In genomic region chr1:38799304-38799703, GRCm38 (mm10) we compare ENCODE assay signal across 8 mouse cellular contexts. TPM values are rescaled to one million over a fixed set of nuclear protein-coding genes. Genes with fewer than 3 reads are reported as not detected.
DNase-seq lines count a peak whose midpoint lies in the region; TF ChIP-seq lines count a peak whose summit lies in the region.

No protein-coding gene starts in this region.

- 27% methylated on average over 3 of the region's 3 CpGs for WGBS in lung, adult 2 months
- WGBS in embryonic facial prominence, embryonic 10.5 days, result 46% methylated on average over 3 of the region's 3 CpGs

- no peaks in the 10 kb centered on the region for H3K4me1 ChIP-seq in lung, adult 2 months (ENCODE audit: control insufficient read depth, insufficient read depth, low read length)
- H3K4me1 ChIP-seq in embryonic facial prominence, embryonic 10.5 days, result peaks cover 3% of the 10 kb centered on the region; the same call in 1 of the 2 replicates

- TF ChIP-seq CTCF in lung, adult 2 months (IDR thresholded peaks at IDR 0.05; ENCODE audit: insufficient read depth, low read length), result peak; percentile 67

- H3K4me3 ChIP-seq in lung, adult 2 months (replicated peaks; ENCODE audit: extremely low read depth, low read depth, low read length), result no peak overlapping the region
- H3K4me3 ChIP-seq in embryonic facial prominence, embryonic 10.5 days, result no peak overlapping the region

- intact Hi-C loops in gastrocnemius, postnatal 36 days (cut with DNase I), result no loop called here

- peaks cover 4% of the 10 kb centered on the region; the same call in 1 of the 2 replicates for H3K36me3 ChIP-seq in embryonic facial prominence, embryonic 10.5 days (replicated peaks)

- TF ChIP-seq POLR2A in lung, adult 2 months (IDR thresholded peaks at IDR 0.05; ENCODE audit: borderline replicate concordance, extremely low read depth, low read depth, low read length), result no peak

- H3K27ac ChIP-seq in embryonic facial prominence, embryonic 10.5 days (replicated peaks), result no peak overlapping the region

- DNase-seq in cerebellum, postnatal 10 days, result peak; percentile 57 to 74
- no peak for DNase-seq in cerebellum, adult 8-10 months
- no peak for DNase-seq in lung, adult 2 months
- no peak for DNase-seq in lung, postnatal 25 days (ENCODE audit: low spot score)
- peak; percentile 21 for DNase-seq in embryonic facial prominence, embryonic 10.5 days (ENCODE audit: low spot score)
- peak; percentile 29 for DNase-seq in lung, postnatal 36 days
- DNase-seq in gastrocnemius, postnatal 36 days, result no peak
- no peak for DNase-seq in T-cell, adult 2 months (ENCODE audit: low spot score)

- H3K27me3 ChIP-seq in embryonic facial prominence, embryonic 10.5 days (replicated peaks; ENCODE audit: low read depth, poor library complexity, severe bottlenecking), result no peaks in the 10 kb centered on the region

- no peaks in the 10 kb centered on the region for H3K9me3 ChIP-seq in embryonic facial prominence, embryonic 10.5 days

RNA-seq across cellular contexts. Expression of gene Lonrf2, which starts 37.2 kb away (rescaled TPM):
- polyA plus RNA-seq in lung, adult 2 months (2012; rRNA removed), result 0.20 and 0.21 TPM in 2 replicates
- polyA plus RNA-seq in embryonic facial prominence, embryonic 10.5 days (2016; fragmentation: Nextera tagmentation; extraction: Ambion mirVana), result 0.96 and 1.2 TPM in 2 replicates
- total RNA-seq in gastrocnemius, postnatal 36 days (2021), result under 1 TPM; 0.28 to 0.42 TPM

Comparison
In these comparisons a context has a peak if more than half of its experiments do, and no peak if none do; other contexts are left out.
1. DNase-seq: peak in cerebellum, postnatal 10 days (2 of 2), embryonic facial prominence, embryonic 10.5 days (single experiment) and lung, postnatal 36 days (single experiment); none in cerebellum, adult 8-10 months (single experiment), lung, adult 2 months (single experiment), lung, postnatal 25 days (single experiment), gastrocnemius, postnatal 36 days (0 of 2) and T-cell, adult 2 months (single experiment).